Mouse (Mus musculus) liver, adult 2 months (tissue): ENCODE measurements around the gene Olfr867.

ENCODE experiments used
- CTCF ChIP-seq: fragments of 200-500 bp; IDR thresholded peaks from 2 replicates; pipeline ENCODE4 v1.5.1; 2011; ENCODE audit warnings: low read depth, low read length, control low read depth
- POLR2A ChIP-seq: fragments of 200-500 bp; IDR thresholded peaks from 2 replicates; pipeline ENCODE4 v1.6.1; 2011; ENCODE audit warnings: low read length, control low read depth; ENCODE audit not compliant: insufficient read depth; ENCODE audit errors: extremely low read depth

DNA sequence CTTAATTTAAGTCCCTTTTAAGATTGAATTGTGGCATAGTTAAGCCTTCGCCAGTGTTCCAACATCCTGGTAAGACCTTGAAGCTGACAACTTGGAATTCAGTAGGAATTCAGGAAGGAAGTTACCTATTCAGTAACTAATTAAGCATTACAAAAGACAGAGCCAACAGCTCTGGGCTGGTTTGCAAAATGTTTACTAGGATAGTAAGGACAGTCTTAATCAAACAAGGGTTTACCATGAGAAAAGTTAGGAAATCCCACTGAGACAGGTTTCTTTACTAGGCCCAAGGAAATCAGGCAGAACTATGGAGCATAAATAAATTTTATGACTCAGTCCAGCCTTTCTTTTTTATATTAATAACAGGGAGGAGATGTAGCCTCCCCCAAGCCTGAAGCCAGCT is 13.9 kb upstream of the Olfr867 start:
- no peak for TF ChIP-seq CTCF
- TF ChIP-seq POLR2A, result no peak
